ENCODE assay signal across 19 mouse cellular contexts in the genomic region with DNA sequence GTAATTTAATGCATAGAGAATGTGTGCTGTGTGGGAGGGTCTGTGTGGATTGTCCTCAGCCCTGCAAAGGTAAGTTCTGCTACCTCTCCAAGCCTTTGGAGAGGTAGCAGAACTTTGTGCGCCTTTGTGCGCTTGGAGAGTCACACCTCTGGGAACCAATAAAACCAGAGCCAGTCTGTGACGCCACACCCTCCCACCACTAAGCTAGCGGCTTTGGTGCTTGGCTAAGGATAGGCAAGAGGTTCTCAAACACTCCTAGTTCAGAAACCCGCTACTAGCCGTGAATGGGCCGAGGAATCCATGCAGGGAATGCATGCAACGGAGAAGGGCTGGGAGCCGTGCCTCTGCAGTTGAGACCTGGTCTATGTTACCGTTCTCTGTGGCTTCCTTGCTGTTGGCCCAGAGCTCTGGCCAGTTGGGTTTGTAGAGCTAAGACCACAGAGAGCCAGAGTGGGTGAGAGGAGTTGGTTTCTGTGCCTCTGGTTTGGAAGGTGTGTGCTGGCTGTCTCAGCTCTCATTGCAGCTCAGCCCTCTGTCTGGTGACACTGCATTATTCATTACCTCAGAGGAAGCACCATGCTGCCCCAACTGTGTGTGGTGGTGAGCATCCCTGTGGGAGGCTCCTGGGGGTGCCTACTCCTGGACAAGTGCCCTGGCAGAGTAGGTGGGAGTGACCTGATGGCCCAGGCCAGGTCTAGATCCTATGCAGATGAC. TPM values are rescaled to one million over a fixed set of nuclear protein-coding genes. Genes with fewer than 3 reads are reported as not detected.
A peak's percentile ranks its signal among the peaks of the same experiment; 100 is the strongest.
DNase-seq lines count a peak whose midpoint lies in the region; TF ChIP-seq lines count a peak whose summit lies in the region.
"Had no signal": no experiment of that assay in that cellular context is flagged by ENCODE, and none has a peak within 500 bp of the region (broad histone marks: within the 10 kb centered on the region; RNA-seq: fewer than 3 reads in every experiment).

No protein-coding gene starts in this region.

- WGBS in lung, adult 2 months: 65% methylated on average over 10 of the region's 10 CpGs
- WGBS in small intestine, adult 2 months: 60% methylated on average over 10 of the region's 10 CpGs

- no peak for TF ChIP-seq POLR2A in lung, adult 2 months (IDR thresholded peaks at IDR 0.05; ENCODE audit: borderline replicate concordance, extremely low read depth, low read depth, low read length)
- no peak for TF ChIP-seq POLR2A in embryonic fibroblast, embryonic 13.5 days (IDR thresholded peaks at IDR 0.05; ENCODE audit: low read depth, low read length)
- TF ChIP-seq POLR2A in small intestine, adult 2 months (IDR thresholded peaks at IDR 0.05; ENCODE audit: low read depth, low read length): no peak

- TF ChIP-seq CTCF in lung, adult 2 months (IDR thresholded peaks at IDR 0.05; ENCODE audit: insufficient read depth, low read length): no peak
- TF ChIP-seq CTCF in embryonic fibroblast, embryonic 13.5 days (IDR thresholded peaks at IDR 0.05; ENCODE audit: borderline replicate concordance, insufficient read depth, low read length): no peak
- TF ChIP-seq CTCF in small intestine, adult 2 months (IDR thresholded peaks at IDR 0.05; ENCODE audit: extremely low read depth, insufficient read length, insufficient replicate concordance, low read depth, low read length): no peak

- peaks cover 26% of the 10 kb centered on the region for H3K36me3 ChIP-seq in small intestine, adult 2 months (ENCODE audit: control insufficient read depth, insufficient read depth, low read length)

- H3K4me1 ChIP-seq in lung, adult 2 months (ENCODE audit: control insufficient read depth, insufficient read depth, low read length): peaks cover 10% of the 10 kb centered on the region
- peaks cover 26% of the 10 kb centered on the region for H3K4me1 ChIP-seq in embryonic fibroblast, embryonic 13.5 days (ENCODE audit: control insufficient read depth, insufficient read depth, low read length)
- peaks cover 6% of the 10 kb centered on the region for H3K4me1 ChIP-seq in small intestine, adult 2 months (ENCODE audit: control insufficient read depth, insufficient read depth, insufficient read length, low read length)

- no peaks in the 10 kb centered on the region for H3K27me3 ChIP-seq in small intestine, adult 2 months (ENCODE audit: control insufficient read depth, insufficient read depth, low read length)
- H3K27me3 ChIP-seq: hindbrain, embryonic 15.5 days; midbrain, embryonic 12.5 days had no signal

- no peak overlapping the region for H3K4me3 ChIP-seq in lung, adult 2 months (replicated peaks; ENCODE audit: extremely low read depth, low read depth, low read length)
- no peak overlapping the region for H3K4me3 ChIP-seq in embryonic fibroblast, embryonic 13.5 days (ENCODE audit: insufficient read depth, low read length)
- H3K4me3 ChIP-seq in small intestine, adult 2 months (ENCODE audit: low read depth, low read length): no peak overlapping the region
- H3K4me3 ChIP-seq: gastrocnemius, adult 2 months; hindbrain, embryonic 15.5 days; left cerebral cortex, adult 2 months; midbrain, embryonic 12.5 days had no signal

- peak; percentile 65 to 73 for DNase-seq in lung, adult 18-20 months
- no peak for DNase-seq in lung, adult 2 months
- DNase-seq in R1 (ENCODE audit: low read depth, low spot score) (peak; percentile 49), adipocyte (ENCODE audit: low spot score) (no peak)
- no peak for DNase-seq in kidney, postnatal 14 days
- DNase-seq: adrenal gland, postnatal 36 days; cerebellum, adult 11 months; cerebellum, adult 9-11 months; gastrocnemius, adult 2 months; kidney, adult 9 months; kidney, postnatal 4 days; liver, postnatal 0 days; spleen, adult 18-20 months; thymus, postnatal 14 days had no signal

- H3K27ac ChIP-seq in embryonic fibroblast, embryonic 13.5 days (ENCODE audit: insufficient read depth, low read length): peak overlapping the region; percentile 88; the same call in 1 of the 2 replicates
- H3K27ac ChIP-seq in small intestine, adult 2 months (ENCODE audit: insufficient read depth, low read depth, low read length): peak overlapping the region; percentile 14; the same call in 1 of the 2 replicates
- H3K27ac ChIP-seq: gastrocnemius, adult 2 months; hindbrain, embryonic 15.5 days; left cerebral cortex, adult 2 months; midbrain, embryonic 12.5 days had no signal

RNA-seq across cellular contexts. Expression of gene Ak2, which starts 21.6 kb away (rescaled TPM):
- 22.6 and 24.2 TPM in 2 replicates for polyA plus RNA-seq in lung, adult 2 months (2012; rRNA removed)
- polyA plus RNA-seq in embryonic fibroblast, embryonic 13.5 days (2011; ENCODE audit: insufficient read length, low read depth, missing spikeins): 95.5 and 107 TPM in 2 replicates
- 42.5 and 79.2 TPM in 2 replicates for polyA plus RNA-seq in small intestine, adult 2 months (2012; rRNA removed)

RNA-seq across cellular contexts. Expression of gene Rnf19b, which starts 44.8 kb away (rescaled TPM):
- polyA plus RNA-seq in lung, adult 2 months (2012; rRNA removed): 51.1 and 70.7 TPM in 2 replicates
- polyA plus RNA-seq in embryonic fibroblast, embryonic 13.5 days (2011; ENCODE audit: insufficient read length, low read depth, missing spikeins): 49.7 and 62.6 TPM in 2 replicates
- polyA plus RNA-seq in small intestine, adult 2 months (2012; rRNA removed): 99.3 and 218 TPM in 2 replicates

RNA-seq across cellular contexts. Expression of gene Azin2, which starts 51.1 kb away (rescaled TPM):
- 46.2 and 49.4 TPM in 2 replicates for polyA plus RNA-seq in lung, adult 2 months (2012; rRNA removed)
- polyA plus RNA-seq in embryonic fibroblast, embryonic 13.5 days (2011; ENCODE audit: insufficient read length, low read depth, missing spikeins): 29.0 and 37.5 TPM in 2 replicates
- polyA plus RNA-seq in small intestine, adult 2 months (2012; rRNA removed): 2.3 and 3.2 TPM in 2 replicates

Comparison
In these comparisons a context has a peak if more than half of its experiments do, and no peak if none do; other contexts are left out.
1. DNase-seq: peak in lung, adult 18-20 months (2 of 2) and R1 (single experiment); none in lung, adult 2 months (single experiment), adipocyte (single experiment) and kidney, postnatal 14 days (single experiment).